Mouse (Mus musculus) cerebellum, adult 2 months (tissue): ENCODE measurements at regions not wholly inside any gene's neighbourhood (a gene's known extent, or its start where the extent isn't known, plus 50 kb on each side); places are given as distances from the start of the nearest gene placed in this dataset.

Experiments
- CTCF ChIP-seq: fragments of 200-500 bp; IDR thresholded peaks from 2 replicates; pipeline ENCODE4 v1.5.1; 2011; ENCODE audit warnings: low read depth, mild to moderate bottlenecking, control low read depth, low read length, moderate library complexity, borderline replicate concordance; ENCODE audit not compliant: insufficient read depth
- POLR2A ChIP-seq: fragments of 200-500 bp; IDR thresholded peaks from 2 replicates; pipeline ENCODE4 v1.6.1; 2011; ENCODE audit warnings: low read length, control low read depth, borderline replicate concordance; ENCODE audit not compliant: insufficient read depth

GRCm38 (mm10) chr1:14421030-14421429 lies 1672.1 kb downstream of the 4930444P10Rik start:
- no peak for TF ChIP-seq POLR2A
- TF ChIP-seq CTCF, result no peak
